Mouse (Mus musculus): Measurements from ENCODE around the gene Dock9. TPM values are rescaled to one million over a fixed set of nuclear protein-coding genes. Genes with fewer than 3 reads are reported as not detected.

Dock9 gene
- polyA plus RNA-seq, 1 experiment from 2014 or later = 6.4 TPM

DNA sequence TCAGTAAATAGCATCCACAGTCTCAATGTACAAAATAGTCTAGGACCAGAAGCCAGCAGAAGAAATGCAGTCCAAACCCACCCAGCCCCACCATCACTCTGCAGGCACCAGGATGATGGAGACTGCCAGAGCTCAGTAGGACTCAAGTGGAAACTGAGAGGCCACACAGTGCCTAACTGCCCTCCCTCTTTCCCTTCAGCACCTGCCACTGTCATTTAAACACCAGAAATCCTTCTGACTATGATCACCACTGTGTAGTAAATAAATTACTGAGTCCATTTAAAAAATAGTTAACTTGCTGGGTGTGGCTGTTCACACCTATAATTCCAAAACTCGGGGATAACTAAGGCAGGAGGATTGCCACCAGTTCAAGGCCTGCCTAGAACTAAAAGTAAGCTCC lies 97.6 kb downstream of the Dock9 start:
- no peaks in the 10 kb centered on the region for H3K27me3 ChIP-seq (ENCODE audit: control insufficient read depth, insufficient read depth, low read length)
- no peak overlapping the region for H3K27ac ChIP-seq (replicated peaks)
- ATAC-seq (ENCODE audit: low FRiP score, low TSS enrichment) = no peak
- no peak overlapping the region for H3K4me3 ChIP-seq (ENCODE audit: low read depth, low read length)
- no peak overlapping the region for H3K9ac ChIP-seq (ENCODE audit: low read length)
- no peak overlapping the region for H3K4me2 ChIP-seq (replicated peaks; ENCODE audit: low read depth)
- WGBS = 56% methylated on average over 1 of the region's 1 CpGs
- no peaks in the 10 kb centered on the region for H3K36me3 ChIP-seq (ENCODE audit: control insufficient read depth, insufficient read depth, low read length)
- TF ChIP-seq EP300 (optimal IDR thresholded peaks at IDR 0.05) (no peak), CTCF (IDR thresholded peaks at IDR 0.05; ENCODE audit: low read depth) (no peak)
- no peak for DNase-seq (ENCODE audit: low spot score)
- H3K9me3 ChIP-seq (ENCODE audit: control insufficient read depth, low read length) = no peaks in the 10 kb centered on the region
- H3K4me1 ChIP-seq (replicated peaks; ENCODE audit: control insufficient read depth, insufficient read depth) = peaks cover 2% of the 10 kb centered on the region; the same call in 1 of the 2 replicates

DNA sequence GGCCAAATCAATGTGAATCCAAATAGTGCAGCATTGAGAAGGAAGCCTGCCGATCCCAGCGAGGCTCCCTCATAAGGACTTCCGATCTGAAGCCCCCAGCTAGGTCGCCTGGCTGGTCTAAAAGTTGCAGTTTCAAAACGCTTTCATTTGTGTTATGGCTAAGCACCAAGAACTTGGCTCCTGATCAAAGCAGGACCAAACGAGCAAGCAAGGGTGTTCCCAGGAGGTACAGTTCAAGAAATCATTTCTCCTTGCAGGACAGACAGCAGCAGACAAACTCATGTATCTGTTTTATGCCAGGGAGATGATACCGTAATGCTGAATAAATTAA lies 99.1 kb downstream of the Dock9 start:
- H3K4me1 ChIP-seq (replicated peaks; ENCODE audit: control insufficient read depth, insufficient read depth) = peaks cover 2% of the 10 kb centered on the region; the same call in 1 of the 2 replicates
- TF ChIP-seq CTCF (IDR thresholded peaks at IDR 0.05; ENCODE audit: low read depth) (no peak), EP300 (optimal IDR thresholded peaks at IDR 0.05) (no peak)
- peak overlapping the region; percentile 42 for H3K4me3 ChIP-seq (ENCODE audit: low read depth, low read length)
- WGBS = 15% methylated on average over 7 of the region's 7 CpGs
- H3K9me3 ChIP-seq (ENCODE audit: control insufficient read depth, low read length) = no peaks in the 10 kb centered on the region
- H3K27me3 ChIP-seq (ENCODE audit: control insufficient read depth, insufficient read depth, low read length) = no peaks in the 10 kb centered on the region
- H3K27ac ChIP-seq (replicated peaks) = peak overlapping the region; percentile 78
- ATAC-seq (ENCODE audit: low FRiP score, low TSS enrichment) (no peak), DNase-seq (ENCODE audit: low spot score) (no peak)
- peak overlapping the region; percentile 59 for H3K9ac ChIP-seq (ENCODE audit: low read length)
- peak overlapping the region; percentile 62 for H3K4me2 ChIP-seq (replicated peaks; ENCODE audit: low read depth)
- H3K36me3 ChIP-seq (ENCODE audit: control insufficient read depth, insufficient read depth, low read length) = no peaks in the 10 kb centered on the region

DNA sequence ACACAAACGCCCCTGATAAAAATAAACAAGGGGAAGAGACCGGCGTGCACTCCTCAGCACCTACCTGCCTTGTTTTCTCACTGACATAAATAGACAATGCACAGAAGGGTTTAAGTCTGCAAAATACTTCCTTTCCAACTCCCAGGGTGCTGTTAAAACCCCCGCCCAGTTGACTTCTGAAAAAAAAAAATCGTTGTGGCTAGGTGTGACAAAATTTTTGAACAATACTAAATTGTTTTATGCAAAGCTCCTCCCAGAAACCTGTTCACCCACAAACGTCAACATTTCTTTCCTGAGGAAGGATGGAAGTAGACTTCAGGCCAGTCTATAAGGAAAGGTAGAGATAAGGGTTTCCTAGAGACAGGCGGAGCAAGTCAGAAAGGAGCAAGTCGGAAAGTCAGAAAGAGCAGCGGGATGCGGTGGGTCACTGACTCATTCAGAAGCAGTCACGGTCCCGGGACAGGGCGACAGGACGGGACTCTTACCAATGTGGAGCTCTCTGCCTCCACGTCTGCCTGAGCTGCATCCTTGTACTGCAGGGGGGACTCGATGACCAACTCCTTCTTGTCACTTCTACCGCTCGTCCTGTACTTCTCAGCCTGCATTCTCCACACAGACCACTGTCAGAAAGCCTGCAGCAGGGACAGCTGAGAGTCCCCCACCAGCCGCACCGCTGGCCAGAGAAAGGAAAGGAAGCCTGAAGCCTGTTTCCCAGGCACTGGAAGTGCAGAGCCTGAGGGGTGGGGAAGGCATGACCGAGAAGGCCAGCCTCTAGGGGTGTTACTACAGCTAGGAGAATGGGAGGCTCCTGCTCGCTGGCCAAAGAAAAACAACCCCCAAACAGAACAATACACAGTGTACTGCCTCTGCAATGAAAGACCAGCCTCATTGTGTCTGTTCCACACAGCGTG lies 99.7 kb downstream of the Dock9 start:
- no peaks in the 10 kb centered on the region for H3K9me3 ChIP-seq (ENCODE audit: control insufficient read depth, low read length)
- no peaks in the 10 kb centered on the region for H3K36me3 ChIP-seq (ENCODE audit: control insufficient read depth, insufficient read depth, low read length)
- ATAC-seq (ENCODE audit: low FRiP score, low TSS enrichment) (peak; percentile 76), DNase-seq (ENCODE audit: low spot score) (peak; percentile 32)
- H3K27ac ChIP-seq (replicated peaks) = peak overlapping the region; percentile 78
- H3K9ac ChIP-seq (ENCODE audit: low read length) = peak overlapping the region; percentile 59
- peak overlapping the region; percentile 42 for H3K4me3 ChIP-seq (ENCODE audit: low read depth, low read length)
- H3K4me2 ChIP-seq (replicated peaks; ENCODE audit: low read depth) = peak overlapping the region; percentile 62
- peaks cover 2% of the 10 kb centered on the region; the same call in 1 of the 2 replicates for H3K4me1 ChIP-seq (replicated peaks; ENCODE audit: control insufficient read depth, insufficient read depth)
- peak; percentile 43; the same call in 1 of the 2 replicates for TF ChIP-seq CTCF (IDR thresholded peaks at IDR 0.05; ENCODE audit: low read depth)
- TF ChIP-seq EP300 (optimal IDR thresholded peaks at IDR 0.05) = no peak
- H3K27me3 ChIP-seq (ENCODE audit: control insufficient read depth, insufficient read depth, low read length) = no peaks in the 10 kb centered on the region
- WGBS = 6% methylated on average over 23 of the region's 23 CpGs

DNA sequence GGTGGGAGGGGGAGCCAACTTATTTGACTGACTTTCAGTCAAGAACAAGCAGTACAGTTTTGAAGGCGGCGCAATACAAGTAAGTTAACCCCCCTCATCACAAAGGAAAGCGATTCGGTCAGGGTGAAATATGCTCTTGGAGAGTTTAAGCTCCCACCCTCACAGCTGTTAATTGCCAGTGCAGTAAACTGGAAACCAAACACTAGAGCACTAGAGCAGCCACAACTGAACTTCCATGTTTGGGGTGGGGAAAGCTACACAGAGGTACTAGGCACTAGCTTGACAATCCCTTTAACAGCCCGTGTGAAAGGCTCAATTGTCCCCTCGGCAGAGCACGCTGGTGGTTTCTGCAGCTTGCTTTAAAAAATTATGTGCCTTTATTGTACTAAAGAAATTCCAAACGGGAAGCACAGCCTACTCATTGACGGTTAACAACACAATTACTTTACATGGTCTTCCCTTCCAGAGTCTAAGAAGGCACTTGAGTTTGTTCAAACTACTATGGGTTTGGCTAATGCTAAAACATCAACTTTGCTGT lies 100.4 kb downstream of the Dock9 start:
- H3K4me2 ChIP-seq (replicated peaks; ENCODE audit: low read depth) = peak overlapping the region; percentile 62
- H3K4me3 ChIP-seq (ENCODE audit: low read depth, low read length) = peak overlapping the region; percentile 42
- peak overlapping the region; percentile 78; the same call in 1 of the 2 replicates for H3K27ac ChIP-seq (replicated peaks)
- peaks cover 2% of the 10 kb centered on the region; the same call in 1 of the 2 replicates for H3K4me1 ChIP-seq (replicated peaks; ENCODE audit: control insufficient read depth, insufficient read depth)
- peak overlapping the region; percentile 19; the same call in 1 of the 2 replicates for H3K9ac ChIP-seq (ENCODE audit: low read length)
- no peaks in the 10 kb centered on the region for H3K36me3 ChIP-seq (ENCODE audit: control insufficient read depth, insufficient read depth, low read length)
- H3K27me3 ChIP-seq (ENCODE audit: control insufficient read depth, insufficient read depth, low read length) = no peaks in the 10 kb centered on the region
- TF ChIP-seq EP300 (optimal IDR thresholded peaks at IDR 0.05) (no peak), CTCF (IDR thresholded peaks at IDR 0.05; ENCODE audit: low read depth) (no peak)
- ATAC-seq (ENCODE audit: low FRiP score, low TSS enrichment) = no peak
- no peaks in the 10 kb centered on the region for H3K9me3 ChIP-seq (ENCODE audit: control insufficient read depth, low read length)
- 21% methylated on average over 9 of the region's 9 CpGs for WGBS
- no peak for DNase-seq (ENCODE audit: low spot score)

DNA sequence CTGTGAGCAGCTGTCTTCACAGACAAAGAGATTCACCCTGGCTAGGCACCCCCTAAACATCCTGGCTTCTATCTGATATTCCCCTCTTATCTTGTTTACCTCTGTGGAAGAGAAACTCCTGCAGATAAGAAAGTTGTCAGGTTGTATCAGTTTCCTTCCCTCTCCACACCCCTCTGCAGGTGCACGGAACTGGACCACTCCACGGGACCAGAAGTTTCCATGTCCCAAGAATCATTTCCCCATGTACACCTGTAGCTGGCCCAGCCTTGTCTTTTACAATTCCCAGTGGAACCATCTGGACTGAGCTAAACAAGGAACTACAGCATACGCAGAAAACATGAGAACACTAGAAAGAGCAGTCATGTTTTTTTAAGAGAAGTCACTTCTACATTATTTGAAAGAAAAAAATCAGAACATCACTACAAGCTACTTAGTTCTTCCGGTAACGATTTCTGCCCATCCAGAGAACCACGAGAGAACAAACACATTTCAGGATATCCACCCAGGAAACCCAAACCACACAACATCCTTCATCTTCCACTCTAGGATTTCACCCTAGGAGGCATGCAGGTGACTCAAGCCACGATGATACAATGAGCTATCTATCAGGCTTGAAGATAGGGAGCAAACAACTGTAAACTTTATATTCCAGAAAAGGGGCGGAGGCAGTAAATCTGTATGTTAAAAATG lies 101.1 kb downstream of the Dock9 start:
- no peaks in the 10 kb centered on the region for H3K9me3 ChIP-seq (ENCODE audit: control insufficient read depth, low read length)
- 48% methylated on average over 8 of the region's 8 CpGs for WGBS
- no peak for TF ChIP-seq CTCF (IDR thresholded peaks at IDR 0.05; ENCODE audit: low read depth)
- no peak for TF ChIP-seq EP300 (optimal IDR thresholded peaks at IDR 0.05)
- DNase-seq (ENCODE audit: low spot score) (no peak), ATAC-seq (ENCODE audit: low FRiP score, low TSS enrichment) (no peak)
- H3K9ac ChIP-seq (ENCODE audit: low read length) = no peak overlapping the region
- peak overlapping the region; percentile 42 for H3K4me3 ChIP-seq (ENCODE audit: low read depth, low read length)
- no peak overlapping the region for H3K27ac ChIP-seq (replicated peaks)
- peaks cover 2% of the 10 kb centered on the region; the same call in 1 of the 2 replicates for H3K4me1 ChIP-seq (replicated peaks; ENCODE audit: control insufficient read depth, insufficient read depth)
- H3K27me3 ChIP-seq (ENCODE audit: control insufficient read depth, insufficient read depth, low read length) = no peaks in the 10 kb centered on the region
- H3K36me3 ChIP-seq (ENCODE audit: control insufficient read depth, insufficient read depth, low read length) = no peaks in the 10 kb centered on the region
- H3K4me2 ChIP-seq (replicated peaks; ENCODE audit: low read depth) = peak overlapping the region; percentile 62

Measured in stomach, postnatal 0 days (tissue).